Mouse (Mus musculus): Measurements from ENCODE around the gene Fgf6.

DNA sequence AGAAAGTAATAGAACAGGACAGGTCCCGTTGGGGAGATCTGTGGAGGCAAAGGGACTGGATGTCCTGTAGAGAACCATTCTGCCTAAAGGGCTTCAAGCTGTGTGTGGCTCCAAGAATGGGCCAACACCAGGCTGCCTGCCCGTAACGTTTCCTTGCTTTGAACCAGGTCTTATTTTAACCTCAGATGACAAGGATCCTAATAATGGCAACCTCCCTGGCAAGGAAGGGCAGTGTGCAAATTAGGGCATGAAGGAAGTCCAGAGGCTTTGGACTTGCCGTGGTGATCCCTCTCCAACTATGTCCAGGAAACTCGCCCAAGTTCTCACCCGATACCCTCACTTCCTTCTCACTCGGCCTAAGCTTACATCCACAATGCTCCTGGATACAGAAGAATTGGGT lies 9.4 kb downstream of the Fgf6 start:
- TF ChIP-seq CTCF (conservative IDR thresholded peaks at IDR 0.05; ENCODE audit: low read length) = no peak
- TF ChIP-seq NANOG (IDR thresholded peaks at IDR 0.05; ENCODE audit: borderline replicate concordance, low read length) = no peak

Measured in E14TG2a.4 (cell line).